Mouse (Mus musculus): Measurements from ENCODE around the gene Mfap2. TPM values are rescaled to one million over a fixed set of nuclear protein-coding genes. Genes with fewer than 3 reads are reported as not detected.

The Mfap2 gene
- 266 and 286 TPM in 2 replicates for polyA plus RNA-seq (2014; fragmentation: Nextera tagmentation; extraction: Ambion mirVana)

- H3K4me2 ChIP-seq (replicated peaks; ENCODE audit: low read depth, low read length), result peak within 1 kb of the TSS; percentile 43
- H3K4me1 ChIP-seq (replicated peaks; ENCODE audit: control insufficient read depth, insufficient read depth, low read length), result peaks cover 3% of the 10 kb centered on the region; the same call in 1 of the 2 replicates
- H3K4me3 ChIP-seq (ENCODE audit: low read depth, low read length), result peak within 1 kb of the TSS; percentile 74
- peak within 1 kb of the TSS; percentile 75 for H3K27ac ChIP-seq (ENCODE audit: low read depth, low read length)
- H3K9ac ChIP-seq (ENCODE audit: low read depth, low read length), result peak within 1 kb of the TSS; percentile 85
- ATAC-seq (ENCODE audit: low FRiP score) (no peak), DNase-seq (ENCODE audit: low spot score) (no peak)
- H3K27me3 ChIP-seq (ENCODE audit: control insufficient read depth, insufficient read depth, low read length), result no peaks in the 10 kb centered on the region
- WGBS, result 17% methylated on average over 7 of the region's 7 CpGs
- peaks cover 23% of the 10 kb centered on the region for H3K36me3 ChIP-seq (ENCODE audit: control insufficient read depth, insufficient read depth, low read length)
- no peaks in the 10 kb centered on the region for H3K9me3 ChIP-seq (ENCODE audit: control insufficient read depth, low read length)
Observed at GRCm38 (mm10) chr4:141010118-141010517, at the start of gene Mfap2. TSS of gene Mfap2 (plus strand) at chr4:141010418.

- peak within 1 kb of the TSS; percentile 51 for H3K27ac ChIP-seq (ENCODE audit: low read depth, low read length)
Observed at GRCm38 (mm10) chr4:140960781-140961466, 49.3 kb upstream of the Mfap2 start, which contains the start of gene Sdhb. TSS of gene Sdhb (plus strand) at chr4:140961203.

GRCm38 (mm10) chr4:140961467-140962206 is 48.6 kb upstream of the Mfap2 start:
- no peaks in the 10 kb centered on the region for H3K36me3 ChIP-seq (ENCODE audit: control insufficient read depth, insufficient read depth, low read length)
- peak overlapping the region; percentile 78 for H3K9ac ChIP-seq (ENCODE audit: low read depth, low read length)
- peak overlapping the region; percentile 79 for H3K4me2 ChIP-seq (replicated peaks; ENCODE audit: low read depth, low read length)
- DNase-seq (ENCODE audit: low spot score) (no peak), ATAC-seq (ENCODE audit: low FRiP score) (peak; percentile 51)
- H3K27me3 ChIP-seq (ENCODE audit: control insufficient read depth, insufficient read depth, low read length), result no peaks in the 10 kb centered on the region; the same call in 1 of the 2 replicates
- peak overlapping the region; percentile 84 for H3K4me3 ChIP-seq (ENCODE audit: low read depth, low read length)
- WGBS, result 2% methylated on average over 38 of the region's 38 CpGs
- peaks cover 3% of the 10 kb centered on the region for H3K4me1 ChIP-seq (replicated peaks; ENCODE audit: control insufficient read depth, insufficient read depth, low read length)
- no peaks in the 10 kb centered on the region for H3K9me3 ChIP-seq (ENCODE audit: control insufficient read depth, low read length)
- peak overlapping the region; percentile 51 for H3K27ac ChIP-seq (ENCODE audit: low read depth, low read length)

More at GRCm38 (mm10) chr4:140960781-140961466, 49.3 kb upstream of the Mfap2 start, which contains the start of gene Sdhb:
- 4% methylated on average over 37 of the region's 37 CpGs for WGBS
- H3K9me3 ChIP-seq (ENCODE audit: control insufficient read depth, low read length), result no peaks in the 10 kb centered on the region
- H3K4me3 ChIP-seq (ENCODE audit: low read depth, low read length), result peak within 1 kb of the TSS; percentile 84
- peak; percentile 95 for ATAC-seq (ENCODE audit: low FRiP score)
- DNase-seq (ENCODE audit: low spot score), result peak; percentile 97
- no peaks in the 10 kb centered on the region for H3K36me3 ChIP-seq (ENCODE audit: control insufficient read depth, insufficient read depth, low read length)
- no peaks in the 10 kb centered on the region; the same call in 1 of the 2 replicates for H3K27me3 ChIP-seq (ENCODE audit: control insufficient read depth, insufficient read depth, low read length)
- peaks cover 3% of the 10 kb centered on the region for H3K4me1 ChIP-seq (replicated peaks; ENCODE audit: control insufficient read depth, insufficient read depth, low read length)
- peak within 1 kb of the TSS; percentile 78 for H3K9ac ChIP-seq (ENCODE audit: low read depth, low read length)
- peak within 1 kb of the TSS; percentile 79 for H3K4me2 ChIP-seq (replicated peaks; ENCODE audit: low read depth, low read length)

GRCm38 (mm10) chr4:140962207-140962909 is 47.9 kb upstream of the Mfap2 start:
- no peak for ATAC-seq (ENCODE audit: low FRiP score)
- Histone ChIP-seq H3K27ac (ENCODE audit: low read depth, low read length) (no peak overlapping the region), H3K27me3 (ENCODE audit: control insufficient read depth, insufficient read depth, low read length) (no peaks in the 10 kb centered on the region; the same call in 1 of the 2 replicates), H3K36me3 (ENCODE audit: control insufficient read depth, insufficient read depth, low read length) (no peaks in the 10 kb centered on the region), H3K4me3 (ENCODE audit: low read depth, low read length) (peak overlapping the region; percentile 84), H3K4me2 (replicated peaks; ENCODE audit: low read depth, low read length) (peak overlapping the region; percentile 79), H3K4me1 (replicated peaks; ENCODE audit: control insufficient read depth, insufficient read depth, low read length) (peaks cover 2% of the 10 kb centered on the region), H3K9me3 (ENCODE audit: control insufficient read depth, low read length) (no peaks in the 10 kb centered on the region), H3K9ac (ENCODE audit: low read depth, low read length) (peak overlapping the region; percentile 78)
- WGBS, result 80% methylated on average over 8 of the region's 8 CpGs
- no peak for DNase-seq (ENCODE audit: low spot score)

GRCm38 (mm10) chr4:140962950-140963349 is 47.3 kb upstream of the Mfap2 start:
- no peaks in the 10 kb centered on the region; the same call in none of the 2 replicates for H3K4me1 ChIP-seq (replicated peaks; ENCODE audit: control insufficient read depth, insufficient read depth, low read length)
- H3K27me3 ChIP-seq (ENCODE audit: control insufficient read depth, insufficient read depth, low read length), result no peaks in the 10 kb centered on the region
- no peak overlapping the region for H3K4me3 ChIP-seq (ENCODE audit: low read depth, low read length)
- DNase-seq (ENCODE audit: low spot score) (no peak), ATAC-seq (ENCODE audit: low FRiP score) (no peak)
- 45% methylated on average over 5 of the region's 5 CpGs for WGBS
- no peaks in the 10 kb centered on the region for H3K9me3 ChIP-seq (ENCODE audit: control insufficient read depth, low read length)
- no peak overlapping the region for H3K27ac ChIP-seq (ENCODE audit: low read depth, low read length)
- peak overlapping the region; percentile 7; the same call in 1 of the 2 replicates for H3K9ac ChIP-seq (ENCODE audit: low read depth, low read length)
- no peaks in the 10 kb centered on the region for H3K36me3 ChIP-seq (ENCODE audit: control insufficient read depth, insufficient read depth, low read length)
- H3K4me2 ChIP-seq (replicated peaks; ENCODE audit: low read depth, low read length), result no peak overlapping the region

- no peak for ATAC-seq (ENCODE audit: low FRiP score)
- no peak overlapping the region for H3K4me2 ChIP-seq (replicated peaks; ENCODE audit: low read depth, low read length)
- H3K9me3 ChIP-seq (ENCODE audit: control insufficient read depth, low read length), result no peaks in the 10 kb centered on the region
- WGBS, result 87% methylated on average over 9 of the region's 9 CpGs
- DNase-seq (ENCODE audit: low spot score), result no peak
- H3K27me3 ChIP-seq (ENCODE audit: control insufficient read depth, insufficient read depth, low read length), result no peaks in the 10 kb centered on the region
- no peaks in the 10 kb centered on the region; the same call in none of the 2 replicates for H3K4me1 ChIP-seq (replicated peaks; ENCODE audit: control insufficient read depth, insufficient read depth, low read length)
- no peak overlapping the region for H3K27ac ChIP-seq (ENCODE audit: low read depth, low read length)
- H3K36me3 ChIP-seq (ENCODE audit: control insufficient read depth, insufficient read depth, low read length), result no peaks in the 10 kb centered on the region
- no peak overlapping the region for H3K4me3 ChIP-seq (ENCODE audit: low read depth, low read length)
- no peak overlapping the region for H3K9ac ChIP-seq (ENCODE audit: low read depth, low read length)
Observed at GRCm38 (mm10) chr4:140963941-140964597, 46.1 kb upstream of the Mfap2 start.

GRCm38 (mm10) chr4:140964620-140965019 is 45.6 kb upstream of the Mfap2 start:
- WGBS, result 21% methylated on average over 7 of the region's 7 CpGs
- no peak overlapping the region for H3K4me2 ChIP-seq (replicated peaks; ENCODE audit: low read depth, low read length)
- no peaks in the 10 kb centered on the region for H3K27me3 ChIP-seq (ENCODE audit: control insufficient read depth, insufficient read depth, low read length)
- no peak overlapping the region for H3K4me3 ChIP-seq (ENCODE audit: low read depth, low read length)
- H3K27ac ChIP-seq (ENCODE audit: low read depth, low read length), result no peak overlapping the region
- H3K36me3 ChIP-seq (ENCODE audit: control insufficient read depth, insufficient read depth, low read length), result no peaks in the 10 kb centered on the region
- no peaks in the 10 kb centered on the region for H3K9me3 ChIP-seq (ENCODE audit: control insufficient read depth, low read length)
- ATAC-seq (ENCODE audit: low FRiP score) (no peak), DNase-seq (ENCODE audit: low spot score) (peak; percentile 86)
- no peaks in the 10 kb centered on the region; the same call in none of the 2 replicates for H3K4me1 ChIP-seq (replicated peaks; ENCODE audit: control insufficient read depth, insufficient read depth, low read length)
- no peak overlapping the region for H3K9ac ChIP-seq (ENCODE audit: low read depth, low read length)
